Mouse (Mus musculus): Measurements from ENCODE around the gene Plcz1.

Gene Plcz1

DNA sequence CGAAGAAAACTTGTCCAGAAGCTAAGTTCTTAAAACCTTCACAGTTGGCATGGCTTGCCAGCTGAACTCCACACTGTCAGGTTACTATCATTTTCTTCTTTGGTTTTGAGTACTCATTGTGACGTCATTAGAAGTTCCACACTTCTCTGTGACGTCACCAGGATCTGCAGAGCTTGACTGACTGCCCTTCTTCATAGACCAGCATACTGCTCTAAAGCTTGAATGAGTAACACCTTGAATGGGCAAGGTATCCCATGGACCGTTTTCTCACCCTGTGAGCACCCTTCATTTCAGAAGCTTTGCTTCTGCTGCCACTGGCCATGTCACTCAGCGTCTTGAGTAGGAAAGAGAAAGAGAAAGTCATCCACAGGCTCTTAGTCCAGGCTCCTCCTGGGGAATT, at the start of gene Plcz1:
Plcz1 (minus strand) TSS at position 101 of the 400 bp plus-strand sequence.
- no peak for DNase-seq (ENCODE audit: low read depth)

DNA sequence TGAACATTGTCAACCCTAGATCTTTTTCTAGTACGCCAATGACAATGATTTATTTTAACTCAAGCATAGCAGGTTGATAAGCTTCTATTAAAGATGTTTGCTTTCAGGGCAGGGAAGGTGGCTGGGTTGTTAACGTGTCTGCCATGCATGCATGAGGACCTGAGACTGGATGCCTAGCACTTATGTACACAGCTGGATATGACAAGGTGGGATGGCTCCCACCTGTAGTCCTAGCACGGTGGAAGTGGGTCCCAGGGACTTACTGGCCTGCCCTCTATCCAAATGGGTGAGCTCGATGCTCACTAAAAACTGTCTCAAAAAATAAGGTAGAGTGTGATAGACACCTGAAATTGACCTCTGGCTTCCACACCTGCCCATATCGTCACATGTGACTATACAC, 48.6 kb upstream of the Plcz1 start:
- DNase-seq (ENCODE audit: low read depth) = no peak

DNA sequence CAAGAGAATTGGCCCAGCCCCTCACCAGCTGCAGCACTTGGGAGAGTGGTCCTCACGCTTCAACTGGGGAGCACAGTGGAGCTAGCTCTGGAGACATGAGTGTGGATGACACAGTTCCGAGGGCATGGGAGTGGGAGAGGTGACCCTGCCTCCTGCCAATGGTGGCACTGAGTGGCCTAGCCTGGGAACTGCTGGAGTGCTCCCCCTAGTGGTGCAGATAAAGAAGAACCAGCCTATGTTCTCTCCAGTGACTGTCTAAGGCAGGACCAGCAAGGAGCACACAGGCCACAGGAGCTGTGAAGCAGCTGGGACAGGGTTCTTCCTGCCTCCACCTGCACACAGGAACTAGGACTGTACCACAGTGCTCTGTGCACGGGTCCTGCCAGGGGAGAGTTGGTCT, 40.5 kb upstream of the Plcz1 start:
- no peak for DNase-seq (ENCODE audit: low read depth)

DNA sequence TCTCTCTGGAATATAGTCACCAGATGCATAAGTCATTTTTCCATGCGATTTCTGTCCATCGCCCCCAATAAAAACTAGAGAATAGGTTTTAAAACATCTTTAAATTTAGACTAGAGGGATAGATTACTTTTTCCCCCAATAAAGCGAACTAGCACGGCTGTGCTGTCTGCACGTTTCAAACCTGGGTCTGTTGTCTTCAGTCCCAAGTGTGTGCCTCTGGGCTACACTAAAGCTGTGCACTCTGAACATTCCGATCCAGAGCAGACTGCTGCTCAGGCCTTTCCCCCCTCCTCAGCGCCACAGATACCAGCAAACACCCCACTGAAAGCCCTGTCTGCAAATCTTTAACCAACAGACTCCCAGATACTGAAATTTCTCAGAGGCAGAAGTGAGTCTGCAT, 39.7 kb upstream of the Plcz1 start:
- no peak for DNase-seq (ENCODE audit: low read depth)

DNA sequence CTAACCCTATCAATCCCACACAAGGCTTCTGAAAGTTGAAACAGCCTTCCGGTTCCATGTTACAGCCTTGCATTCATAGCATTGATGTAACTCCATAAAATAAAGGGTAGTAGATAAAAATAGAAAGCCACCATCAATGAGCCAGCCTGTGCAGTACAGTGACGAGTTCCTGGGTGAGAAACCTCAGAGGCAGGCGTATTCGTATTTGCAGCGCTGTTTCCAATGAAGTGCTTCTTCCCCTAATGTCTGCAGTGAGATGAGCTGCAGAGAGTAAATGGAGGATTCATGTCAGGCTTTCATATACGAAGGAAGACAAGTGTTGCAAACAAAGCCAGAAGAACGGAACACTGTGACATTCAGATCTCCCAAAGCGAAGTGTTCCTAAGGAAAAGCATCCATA, 27.9 kb upstream of the Plcz1 start:
- no peak for DNase-seq (ENCODE audit: low read depth)

DNA sequence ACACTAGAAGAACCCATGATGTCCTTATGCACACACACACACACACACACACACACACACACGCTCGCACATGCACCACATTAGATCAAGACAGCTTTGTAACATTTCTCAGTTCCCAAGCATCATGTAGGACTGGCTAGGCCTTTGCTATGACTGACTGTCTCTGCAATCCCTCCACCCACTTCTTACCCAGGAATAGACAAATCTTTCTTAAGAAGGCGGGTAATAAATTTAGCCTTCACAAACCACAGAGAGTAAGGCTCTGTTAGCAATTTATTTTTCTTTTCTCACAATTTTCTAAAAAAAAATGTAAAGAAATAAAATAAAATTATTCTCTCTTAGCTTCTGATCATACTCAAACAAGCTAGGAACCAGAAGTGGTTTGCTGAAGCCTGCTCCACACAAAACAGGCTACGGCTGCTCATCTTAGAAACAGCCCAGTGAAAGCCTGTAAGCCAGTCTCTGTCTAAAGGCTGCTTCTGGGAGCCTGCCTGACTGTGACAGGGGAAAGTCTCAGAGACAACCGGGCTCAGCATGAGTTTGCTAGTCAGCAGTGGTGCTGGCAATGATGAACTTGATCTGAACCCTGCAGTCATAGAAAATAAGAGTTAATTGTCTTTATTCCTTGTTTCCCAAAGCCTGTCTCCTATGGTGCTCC, 13.1 kb upstream of the Plcz1 start:
- DNase-seq (ENCODE audit: low read depth) = no peak

DNA sequence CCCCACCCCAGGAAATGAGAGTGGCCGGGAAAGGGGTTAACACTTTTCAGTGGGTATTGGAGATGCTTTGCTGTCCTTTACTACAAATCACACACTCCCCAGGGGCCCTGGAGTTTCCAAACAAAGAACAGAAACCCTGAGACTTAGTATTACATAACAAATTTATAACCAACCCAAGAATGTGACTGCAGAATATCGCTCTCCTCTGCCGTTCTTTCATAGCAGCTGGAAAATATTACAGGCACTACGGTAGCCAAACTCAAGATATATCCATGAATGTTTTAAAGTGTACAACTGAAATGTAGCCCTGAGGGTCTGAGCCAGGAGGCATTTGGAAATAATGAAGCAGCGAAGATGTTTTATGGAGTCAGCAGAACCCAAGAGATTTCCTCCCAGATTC, 10.2 kb upstream of the Plcz1 start:
- DNase-seq (ENCODE audit: low read depth) = no peak

DNA sequence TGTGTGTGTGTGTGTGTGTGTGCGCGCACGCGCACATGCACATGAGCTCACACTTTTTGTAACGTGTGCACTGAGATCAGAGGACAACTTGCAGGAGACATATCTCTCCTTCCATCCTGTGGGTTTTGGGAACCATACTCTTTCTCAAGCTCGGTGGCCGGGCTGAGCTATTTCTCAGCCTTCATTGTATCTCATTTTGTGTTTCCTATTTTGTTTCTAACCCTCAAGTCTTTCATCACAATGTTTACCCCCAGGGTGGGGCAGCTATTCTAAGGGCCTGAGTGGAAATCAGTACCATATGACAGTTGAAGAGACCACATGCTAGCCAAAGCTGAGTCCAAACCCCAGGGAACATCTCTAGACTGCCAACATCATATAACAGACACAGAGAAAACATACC, 305 bp downstream of the Plcz1 start, which contains the start of gene Capza3:
Capza3 (plus strand) TSS at position 301 of the 400 bp plus-strand sequence.
- no peak for DNase-seq (ENCODE audit: low read depth)

DNA sequence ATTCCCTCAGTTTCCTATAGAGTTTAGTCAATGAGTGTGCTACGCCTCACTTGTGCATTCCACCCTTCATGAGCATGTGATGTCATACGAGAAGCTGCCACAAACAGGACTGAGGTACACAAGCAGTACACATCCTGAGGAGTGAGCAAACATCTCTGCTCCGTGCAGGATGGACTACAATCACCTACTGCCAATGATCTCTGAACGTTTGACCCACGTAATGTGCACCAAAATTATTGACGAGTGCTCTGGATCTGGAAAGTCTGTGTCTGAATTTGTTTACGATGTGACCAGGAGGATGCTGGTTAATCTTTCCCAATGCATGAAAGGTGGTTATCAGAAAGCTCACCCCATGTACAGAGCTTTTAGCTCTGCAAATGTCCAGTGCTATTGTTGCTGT, 16.9 kb downstream of the Plcz1 start:
- no peak for DNase-seq (ENCODE audit: low read depth)

DNA sequence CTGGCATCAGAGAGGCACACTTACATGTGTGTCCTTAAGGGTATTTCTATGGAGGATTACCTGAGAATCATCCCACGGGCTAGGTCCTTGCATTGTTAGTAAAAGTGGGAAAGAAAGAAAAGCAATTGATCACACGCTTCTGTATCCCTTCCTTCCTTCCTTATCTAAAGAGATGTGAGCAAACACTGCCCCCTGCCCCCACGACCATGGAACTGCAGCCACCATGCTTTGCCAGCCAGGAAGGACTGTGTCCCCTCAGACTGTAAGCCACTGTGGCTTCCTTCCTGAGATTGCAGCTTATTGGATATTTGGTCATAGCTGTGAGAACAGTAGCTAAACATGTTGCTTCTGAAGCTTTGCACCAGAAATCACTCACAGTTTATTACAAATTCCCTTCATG, 36.1 kb downstream of the Plcz1 start:
- no peak for DNase-seq (ENCODE audit: low read depth)

DNA sequence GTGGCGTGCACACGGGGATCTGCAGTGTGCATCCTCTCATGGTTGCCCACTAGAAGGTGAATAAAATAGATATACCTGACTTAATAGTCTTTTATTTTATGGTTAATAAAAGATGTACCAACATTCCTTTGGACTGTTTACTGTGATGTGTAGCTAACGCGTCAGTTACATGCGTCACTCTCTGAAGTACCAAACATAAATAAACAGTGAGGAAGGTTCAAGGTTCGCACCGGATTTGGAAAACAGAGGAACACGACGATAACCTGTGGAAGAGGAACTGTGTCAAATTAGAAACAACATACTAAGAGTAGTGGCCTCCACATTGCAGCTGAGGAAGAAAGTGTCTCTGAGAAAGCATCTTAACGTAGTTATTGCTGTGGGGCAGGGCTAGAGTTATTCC, 51.7 kb downstream of the Plcz1 start:
- DNase-seq (ENCODE audit: low read depth) = no peak

DNA sequence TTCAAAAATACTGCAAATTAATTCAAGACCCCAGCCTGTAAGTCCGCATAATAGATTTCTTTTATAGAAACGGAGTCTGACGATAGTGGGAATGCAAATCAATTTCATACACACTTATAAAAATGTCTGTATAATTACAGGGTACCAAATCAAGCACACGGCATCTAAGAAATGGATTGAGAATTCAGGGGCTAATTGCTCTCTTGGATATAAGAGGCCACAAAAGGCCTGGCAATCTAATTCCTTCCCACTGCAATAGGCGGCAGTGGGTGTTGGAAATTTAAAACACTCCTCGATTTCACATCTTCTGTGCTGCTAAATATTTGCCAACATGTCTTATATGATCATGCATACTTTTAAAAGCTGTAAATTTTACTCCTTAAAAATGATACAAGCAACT, 52.2 kb downstream of the Plcz1 start:
- no peak for DNase-seq (ENCODE audit: low read depth)

DNA sequence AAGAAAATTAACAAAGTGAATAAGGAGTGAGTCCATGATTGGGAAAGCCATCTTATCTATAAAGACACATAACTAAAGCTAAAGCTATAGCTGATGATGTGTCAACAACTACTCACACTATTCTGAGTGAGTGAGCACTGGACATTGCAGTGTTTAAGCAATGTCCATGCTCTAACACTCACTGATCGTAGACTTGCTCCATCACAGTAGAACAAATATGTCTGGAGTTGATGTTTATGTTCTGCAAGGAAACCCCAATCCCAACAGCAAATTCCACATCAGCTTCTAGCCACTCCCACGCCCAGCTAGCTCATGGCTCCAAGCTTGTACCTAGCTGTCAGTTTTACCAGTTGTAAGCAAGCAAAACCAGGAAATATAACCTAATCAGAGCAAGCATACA, 54.7 kb downstream of the Plcz1 start:
- DNase-seq (ENCODE audit: low read depth) = no peak

DNA sequence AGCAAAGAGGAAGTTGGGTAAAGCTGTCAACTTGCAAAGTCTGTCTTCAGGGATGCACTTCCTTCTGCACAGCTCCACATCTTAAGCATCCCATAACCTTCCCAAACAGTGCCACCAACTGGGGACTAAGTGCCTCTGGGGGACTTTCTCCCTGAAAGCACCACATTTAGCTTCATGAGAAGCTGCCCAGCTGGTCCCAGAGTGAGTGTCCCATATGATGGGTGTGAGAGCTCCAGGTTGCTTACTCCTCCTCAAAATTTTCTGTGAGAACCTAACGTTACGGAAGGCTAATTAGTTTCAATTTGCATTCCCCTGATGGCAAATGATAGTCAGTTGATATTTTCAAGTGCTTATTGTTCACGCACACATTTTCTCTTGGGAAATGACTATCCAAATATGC, 57.2 kb downstream of the Plcz1 start:
- no peak for DNase-seq (ENCODE audit: low read depth)

DNA sequence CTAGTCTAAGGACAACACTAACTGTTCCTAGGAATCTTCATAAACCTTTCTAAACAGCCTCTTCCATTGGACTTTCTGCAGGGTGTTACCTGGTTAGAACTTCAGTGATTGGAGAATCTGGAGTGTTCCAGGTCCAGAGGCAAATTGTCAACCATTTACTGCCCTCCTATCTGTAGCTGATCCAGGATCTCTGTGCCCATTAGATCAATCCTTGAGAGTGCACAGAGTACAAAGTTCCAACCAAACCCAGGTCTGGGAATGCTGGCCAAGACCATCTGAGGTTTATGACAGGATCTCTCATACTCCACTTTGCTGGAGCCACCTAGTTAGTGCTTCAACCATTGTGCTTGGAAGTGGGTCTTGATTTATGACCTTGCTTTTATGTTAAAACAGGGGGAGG, 60.2 kb downstream of the Plcz1 start:
- no peak for DNase-seq (ENCODE audit: low read depth)

DNA sequence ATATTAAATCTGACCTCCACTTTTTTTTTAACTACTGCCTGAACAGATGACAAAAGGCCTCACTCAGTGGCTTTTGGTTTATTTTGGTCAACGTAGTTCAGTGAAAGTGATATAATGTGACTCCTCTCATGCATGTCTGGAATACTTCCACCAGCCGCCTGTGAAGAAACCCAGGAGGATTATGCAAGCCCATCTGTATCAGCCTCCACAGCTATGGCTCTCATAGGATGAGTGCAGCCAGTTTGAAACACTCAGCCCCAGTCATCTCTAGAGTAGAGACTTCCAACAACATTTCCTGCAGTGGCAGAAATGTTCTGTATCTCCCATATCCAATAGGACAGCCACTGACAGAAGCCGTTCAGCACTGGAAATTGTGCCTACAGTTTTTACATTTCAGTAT, 63.1 kb downstream of the Plcz1 start:
- no peak for DNase-seq (ENCODE audit: low read depth)

DNA sequence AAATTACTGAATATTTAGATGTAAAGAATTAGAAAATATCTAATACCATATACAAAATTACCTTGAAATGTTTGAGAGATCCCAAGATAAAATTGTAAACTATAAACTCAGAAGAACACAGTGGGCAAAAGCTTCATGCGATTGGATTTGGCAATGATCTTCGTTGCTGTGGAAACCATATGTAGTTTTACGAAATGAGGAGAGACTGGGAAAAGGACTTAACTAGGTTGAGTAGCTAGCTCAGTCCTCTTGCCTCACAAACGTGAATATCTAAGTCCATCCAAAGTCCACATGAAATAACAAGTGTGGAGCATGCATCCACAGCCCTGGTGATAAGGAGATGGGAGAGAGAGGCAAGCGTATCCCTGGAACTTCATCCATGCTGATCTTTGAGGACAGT, 66.6 kb downstream of the Plcz1 start:
- DNase-seq (ENCODE audit: low read depth) = no peak

DNA sequence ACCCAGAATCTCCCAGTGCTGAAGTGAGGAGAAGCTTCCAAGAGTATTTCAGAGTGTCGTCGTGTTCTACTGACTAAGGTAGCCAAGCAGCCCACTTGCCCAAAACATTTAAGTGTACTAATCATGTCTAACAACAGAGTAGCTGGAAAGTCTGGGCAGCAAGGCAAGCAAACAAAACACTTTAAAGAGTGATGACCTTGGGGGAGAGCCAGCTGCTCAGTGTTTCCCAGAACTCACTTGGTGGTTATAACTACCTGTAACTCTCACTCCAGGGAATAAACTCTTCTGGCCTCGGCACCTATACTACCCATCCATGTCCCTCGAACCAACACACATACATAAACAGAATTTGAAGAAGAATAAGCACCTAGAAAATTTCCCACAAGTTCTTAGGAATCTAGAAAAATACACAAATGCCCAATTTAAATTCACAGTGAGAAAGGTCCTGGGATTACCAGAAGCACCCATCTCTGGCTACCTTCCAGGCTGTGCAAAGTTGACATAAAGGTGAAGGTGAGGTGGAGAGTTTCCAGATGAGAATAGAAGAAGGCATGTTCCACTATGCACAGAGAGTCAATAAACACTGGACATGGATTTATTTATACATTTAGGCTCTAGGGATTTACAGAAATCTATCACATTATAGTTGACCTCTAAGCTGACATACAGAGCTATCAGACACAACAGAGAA, 69.5 kb downstream of the Plcz1 start:
- DNase-seq (ENCODE audit: low read depth) = no peak

DNA sequence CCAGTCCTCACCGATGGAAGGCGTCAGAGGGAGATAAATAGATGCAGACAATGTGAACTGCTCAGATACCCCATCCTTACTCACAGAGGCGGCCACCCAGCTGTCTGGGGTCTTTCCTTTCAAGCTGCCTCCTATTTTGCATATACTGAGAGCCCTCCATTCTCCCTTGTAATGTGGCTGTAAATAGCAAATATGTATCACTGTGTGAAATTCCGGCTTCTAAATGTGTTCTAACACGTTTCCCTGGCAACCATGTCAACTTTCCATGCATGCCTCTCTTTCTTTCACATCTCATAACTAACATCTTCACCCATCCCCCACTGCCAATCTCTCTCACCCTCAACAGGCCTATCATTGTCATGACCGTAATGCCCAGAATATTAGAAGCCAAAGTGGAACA, 74.6 kb downstream of the Plcz1 start:
- no peak for DNase-seq (ENCODE audit: low read depth)

DNA sequence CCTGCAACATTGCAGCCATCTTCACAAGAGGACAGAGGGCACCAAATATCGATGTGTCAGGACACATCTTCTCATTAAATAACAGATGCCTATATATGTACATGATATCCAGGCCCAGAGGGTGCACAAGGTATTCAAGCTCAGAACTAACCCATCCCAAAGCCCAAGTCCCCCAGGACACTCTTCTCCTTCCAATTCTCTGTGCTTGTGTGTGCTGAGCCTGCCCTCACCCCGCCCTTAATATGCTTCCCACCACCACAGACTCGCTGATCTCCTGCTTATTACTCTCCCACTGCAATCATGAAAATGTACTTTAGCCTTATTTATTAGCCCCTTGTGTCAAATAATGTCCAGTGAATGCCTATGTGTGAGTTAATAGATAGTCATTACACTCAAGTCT, 76.4 kb downstream of the Plcz1 start:
- no peak for DNase-seq (ENCODE audit: low read depth)

DNA sequence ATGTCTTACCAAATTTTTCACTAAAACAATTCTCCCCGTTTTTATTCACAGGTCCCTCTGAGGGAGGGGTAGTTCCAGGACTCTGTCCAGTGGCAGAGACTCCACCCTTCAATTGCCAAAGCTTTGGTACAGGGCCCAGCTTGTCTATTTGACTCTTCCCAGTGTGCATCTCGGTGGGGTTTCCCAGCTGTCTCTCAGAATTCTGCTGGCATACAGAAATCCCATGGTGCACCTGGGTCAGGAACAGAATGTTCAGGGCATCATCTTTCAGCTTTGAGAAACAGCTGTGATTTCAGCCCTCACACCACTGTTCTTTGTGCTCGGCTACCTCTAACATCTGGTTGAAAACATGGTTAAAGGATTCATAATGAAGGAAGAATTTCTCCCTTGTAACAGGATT, 77.5 kb downstream of the Plcz1 start:
- DNase-seq (ENCODE audit: low read depth) = no peak

DNA sequence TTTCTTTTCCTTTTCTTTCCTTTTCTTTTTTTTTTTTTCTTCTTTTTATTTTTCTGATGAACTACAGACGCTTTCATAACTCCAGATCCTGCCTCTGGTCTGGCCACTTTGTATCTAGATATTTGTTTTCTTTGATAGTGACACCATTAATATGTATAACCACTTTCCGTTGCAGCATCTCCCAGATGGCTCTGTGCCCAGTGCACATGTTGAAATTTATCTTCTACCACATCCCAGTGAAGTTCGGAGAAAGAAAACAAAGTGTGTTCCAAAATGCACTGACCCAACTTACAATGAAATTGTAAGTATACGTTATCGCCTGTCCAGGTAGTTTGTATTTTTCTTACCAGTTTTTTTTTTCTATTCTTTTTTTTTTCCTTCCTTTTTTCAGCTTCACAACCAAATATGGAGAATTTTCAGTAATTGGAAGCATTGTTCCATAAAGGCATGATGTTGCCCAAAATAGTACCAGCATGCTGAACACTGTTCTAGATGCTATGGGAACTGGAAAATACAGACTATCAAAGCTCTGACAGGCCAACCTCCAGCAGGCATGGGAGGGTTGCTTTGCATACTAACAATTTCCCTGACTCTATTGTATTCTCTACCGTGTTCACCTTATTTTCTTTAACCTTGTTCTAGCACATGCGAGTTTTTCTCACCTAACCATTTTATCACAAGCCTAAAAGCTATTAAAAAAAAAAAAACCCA, 83.6 kb downstream of the Plcz1 start:
- no peak for DNase-seq (ENCODE audit: low read depth)

DNA sequence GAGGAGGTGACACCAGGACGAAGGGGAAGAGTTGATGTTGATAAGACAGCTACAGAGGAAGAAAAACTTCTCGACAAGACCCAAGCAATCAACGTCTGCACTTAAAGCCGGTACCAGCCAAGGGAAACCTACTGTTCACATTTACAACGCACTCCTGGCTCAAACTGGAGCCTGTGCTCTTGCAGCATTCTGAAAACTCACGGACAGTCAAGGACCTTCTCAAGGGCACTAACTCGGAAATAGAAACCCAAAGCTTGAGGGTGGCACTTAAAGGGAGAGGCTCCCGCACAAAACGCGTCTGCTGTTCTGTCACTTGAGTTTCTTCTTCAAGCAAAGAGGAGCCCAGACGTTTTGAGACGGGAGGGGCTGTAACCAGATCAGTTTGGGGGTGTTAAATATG, 87.7 kb downstream of the Plcz1 start:
- DNase-seq (ENCODE audit: low read depth) = no peak
